Mouse (Mus musculus): ENCODE results near the gene Pcnx4. TPM values are rescaled to one million over a fixed set of nuclear protein-coding genes. Genes with fewer than 3 reads are reported as not detected.

Gene Pcnx4
- 3.5 TPM for total RNA-seq (2023)

DNA sequence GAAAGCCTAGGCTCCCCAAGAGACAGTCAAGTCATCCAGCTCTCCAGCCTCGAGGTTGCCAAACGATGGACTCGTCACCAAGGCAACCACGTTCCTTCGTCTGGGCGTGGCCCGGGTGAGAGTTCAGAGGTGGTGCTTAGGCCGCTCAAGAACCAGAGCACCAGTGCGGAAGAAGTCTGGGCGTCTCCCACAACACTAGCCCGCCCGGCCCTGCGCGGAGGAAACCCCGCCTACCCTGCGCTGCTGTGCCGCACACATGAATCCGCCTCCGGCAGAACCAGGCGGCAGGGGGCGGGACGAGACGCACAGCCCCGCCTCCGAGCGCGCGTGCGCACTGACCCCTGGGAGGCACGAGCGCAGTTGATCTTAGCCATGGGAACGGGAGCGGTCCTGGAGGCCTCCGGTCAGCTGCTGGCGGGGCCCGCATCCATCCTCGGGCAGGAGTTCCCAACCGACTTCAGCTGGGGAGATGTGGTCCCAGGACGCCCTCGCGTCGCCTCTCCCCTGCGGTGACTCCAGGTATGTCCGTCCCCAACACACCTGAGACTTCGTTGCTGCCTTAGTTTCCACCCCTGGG lies at the start of gene Pcnx4:
Gene Pcnx4, plus strand, starts transcription at position 363 of the 577 bp plus-strand sequence.

Other genes starting within 250 kb of the Pcnx4 start
- 0.59 TPM for gene Rtn1, start 127.3 kb upstream of the Pcnx4 start, total RNA-seq (2023)
- gene Lrrc9, start 94.5 kb upstream of the Pcnx4 start, total RNA-seq (2023) = not detected
- not detected for gene Gm4756, start 113.3 kb downstream of the Pcnx4 start, total RNA-seq (2023)
- gene Dhrs7, start 128.5 kb downstream of the Pcnx4 start, total RNA-seq (2023) = 25.6 TPM
- 138 TPM for gene Ppm1a, start 221.1 kb downstream of the Pcnx4 start, total RNA-seq (2023)

Measured in CD4-positive naive resting alpha-beta T cell, adult 57 days (primary cell).